Mouse (Mus musculus): ENCODE measurements around the gene Phc2.

- TF ChIP-seq POLR2A (IDR thresholded peaks at IDR 0.05; ENCODE audit: insufficient read depth, low read depth, low read length) (no peak), EP300 (IDR thresholded peaks at IDR 0.05; ENCODE audit: insufficient read depth, low read depth, low read length) (no peak), CTCF (IDR thresholded peaks at IDR 0.05) (no peak)
Measured at GRCm38 (mm10) chr4:128688976-128689375, 34.5 kb downstream of the Phc2 start.
